Mouse (Mus musculus) hindbrain, postnatal 0 days (tissue): ENCODE measurements around the gene Luzp1. TPM values are rescaled to one million over a fixed set of nuclear protein-coding genes. Genes with fewer than 3 reads are reported as not detected.

Source experiments
- ATAC-seq: fragments of 200-750 bp; cut with Nextera tagmentation; 2 replicates; pipeline ENCODE4 v1.8.0; 2017; ENCODE audit warnings: mild to moderate bottlenecking, moderate TSS enrichment, moderate library complexity
- DNase-seq: peaks from one replicate; pipeline ENCODE4 v3.0.0-alpha.2; 2015; ENCODE audit warnings: low spot score
- H3K27ac ChIP-seq: fragments of 300-500 bp; sonication (generic); 2 replicates; pipeline ENCODE4 v1.5.1; 2014; ENCODE audit warnings: mild to moderate bottlenecking
- H3K27me3 ChIP-seq: fragments of 300-500 bp; sonication (generic); 2 replicates; pipeline ENCODE4 v1.6.1; 2014; ENCODE audit warnings: low read length, mixed read lengths; ENCODE audit not compliant: insufficient read depth
- H3K36me3 ChIP-seq: fragments of 300-500 bp; sonication (generic); 2 replicates; pipeline ENCODE4 v1.6.1; 2014; ENCODE audit warnings: low read length, mixed read lengths; ENCODE audit not compliant: insufficient read depth
- H3K4me1 ChIP-seq: fragments of 300-500 bp; sonication (generic); 2 replicates; pipeline ENCODE4 v1.6.1; 2014; ENCODE audit warnings: antibody characterized with exemption, low read length, mixed read lengths; ENCODE audit not compliant: insufficient read depth
- H3K4me2 ChIP-seq: fragments of 300-500 bp; sonication (generic); 2 replicates; pipeline ENCODE4 v1.6.1; 2014; ENCODE audit warnings: low read depth, mild to moderate bottlenecking, low read length, moderate library complexity, mixed read lengths
- H3K4me3 ChIP-seq: fragments of 300-500 bp; sonication (generic); 2 replicates; pipeline ENCODE4 v1.5.1; 2014; ENCODE audit warnings: low read length
- H3K9ac ChIP-seq: fragments of 300-500 bp; sonication (generic); replicated peaks from 2 replicates; pipeline ENCODE4 v1.6.1; 2014; ENCODE audit warnings: mild to moderate bottlenecking, low read length, moderate library complexity, mixed read lengths
- H3K9me3 ChIP-seq: fragments of 300-500 bp; sonication (generic); 2 replicates; pipeline ENCODE4 v1.6.1; 2016; ENCODE audit warnings: low read length, mixed read lengths
- CTCF ChIP-seq: IDR thresholded peaks from 2 replicates; pipeline ENCODE4 v1.5.1; 2016; ENCODE audit warnings: antibody characterized with exemption, control low read depth, low read depth
- WGBS: fragments of 180-500 bp; shearing (Covaris S2); extraction: QIAGEN DNeasy Blood & Tissue Kit; methylation state at CpG from one replicate; pipeline ENCODE4 v1.1.7; 2014; 5-methylcytosine and 5-hydroxymethylcytosine counted together
- polyA plus RNA-seq: library from polyadenylated mRNA; unstranded; fragments of >200 nt; fragmentation: Nextera tagmentation; extraction: Ambion mirVana; gene quantifications from 2 replicates; pipeline ENCODE4 v1.2.1, GENCODE M21; 2015
- total RNA-seq: library from RNA; depleted of rRNA; stranded (reverse); fragments of >200 nt; gene quantifications from 2 replicates; pipeline ENCODE4 v1.2.3, GENCODE M21; 2014

Gene Luzp1
- total and polyA plus RNA-seq, 2 experiments from 2014 or later: 18.3 to 76.4 TPM

- DNase-seq: no peak
- Histone ChIP-seq H3K4me1 (no peaks in the 10 kb centered on the region; the same call in none of the 2 replicates), H3K4me2 (no peak overlapping the region), H3K36me3 (peaks cover 5% of the 10 kb centered on the region; the same call in 1 of the 2 replicates), H3K9ac (no peak overlapping the region), H3K27me3 (no peaks in the 10 kb centered on the region), H3K4me3 (no peak overlapping the region), H3K9me3 (no peaks in the 10 kb centered on the region), H3K27ac (no peak overlapping the region)
- WGBS: 91% methylated on average over 4 of the region's 4 CpGs
- ATAC-seq: no peak
- TF ChIP-seq CTCF: no peak
Observed at GRCm38 (mm10) chr4:136588003-136588402, 118.4 kb downstream of the Luzp1 start.

- no peaks in the 10 kb centered on the region for H3K27me3 ChIP-seq
- H3K9ac ChIP-seq: no peak overlapping the region
- no peak overlapping the region for H3K4me2 ChIP-seq
- H3K27ac ChIP-seq: no peak overlapping the region
- H3K9me3 ChIP-seq: no peaks in the 10 kb centered on the region
- TF ChIP-seq CTCF: no peak
- 65% methylated on average over 4 of the region's 4 CpGs for WGBS
- DNase-seq (no peak), ATAC-seq (no peak)
- no peak overlapping the region for H3K4me3 ChIP-seq
- peaks cover 5% of the 10 kb centered on the region; the same call in 1 of the 2 replicates for H3K36me3 ChIP-seq
- no peaks in the 10 kb centered on the region; the same call in 1 of the 2 replicates for H3K4me1 ChIP-seq
Observed at GRCm38 (mm10) chr4:136592111-136592510, 122.5 kb downstream of the Luzp1 start.

- Histone ChIP-seq H3K4me2 (no peak overlapping the region), H3K9ac (no peak overlapping the region), H3K27ac (no peak overlapping the region), H3K27me3 (no peaks in the 10 kb centered on the region), H3K4me1 (no peaks in the 10 kb centered on the region), H3K4me3 (no peak overlapping the region), H3K9me3 (no peaks in the 10 kb centered on the region), H3K36me3 (peaks cover 5% of the 10 kb centered on the region; the same call in 1 of the 2 replicates)
- WGBS: 84% methylated on average over 2 of the region's 2 CpGs
- ATAC-seq: no peak
- TF ChIP-seq CTCF: no peak
- DNase-seq: no peak
Observed at GRCm38 (mm10) chr4:136594006-136594405, 124.4 kb downstream of the Luzp1 start.

- Histone ChIP-seq H3K27ac (no peak overlapping the region), H3K9me3 (no peaks in the 10 kb centered on the region), H3K36me3 (peaks cover 2% of the 10 kb centered on the region; the same call in 1 of the 2 replicates), H3K4me1 (no peaks in the 10 kb centered on the region), H3K9ac (no peak overlapping the region), H3K4me2 (no peak overlapping the region), H3K4me3 (no peak overlapping the region), H3K27me3 (no peaks in the 10 kb centered on the region)
- no peak for TF ChIP-seq CTCF
- DNase-seq: no peak
- WGBS: 70% methylated on average over 6 of the region's 6 CpGs
- ATAC-seq: no peak
Observed at GRCm38 (mm10) chr4:136595221-136595620, 125.7 kb downstream of the Luzp1 start.

- H3K9ac ChIP-seq: no peak overlapping the region
- no peak overlapping the region for H3K4me2 ChIP-seq
- H3K27me3 ChIP-seq: no peaks in the 10 kb centered on the region
- TF ChIP-seq CTCF: no peak
- no peaks in the 10 kb centered on the region for H3K36me3 ChIP-seq
- H3K27ac ChIP-seq: no peak overlapping the region
- no peaks in the 10 kb centered on the region for H3K9me3 ChIP-seq
- H3K4me3 ChIP-seq: no peak overlapping the region
- no peak for ATAC-seq
- no peak for DNase-seq
- H3K4me1 ChIP-seq: peaks cover 3% of the 10 kb centered on the region; the same call in 1 of the 2 replicates
- WGBS: 92% methylated on average over 7 of the region's 7 CpGs
Observed at GRCm38 (mm10) chr4:136598268-136598876, 128.8 kb downstream of the Luzp1 start.

GRCm38 (mm10) chr4:136599869-136600268, 130.3 kb downstream of the Luzp1 start:
- 96% methylated on average over 3 of the region's 3 CpGs for WGBS
- H3K4me2 ChIP-seq: peak overlapping the region; percentile 59; the same call in 1 of the 2 replicates
- H3K9ac ChIP-seq: no peak overlapping the region
- no peak for ATAC-seq
- no peak overlapping the region for H3K27ac ChIP-seq
- no peaks in the 10 kb centered on the region for H3K9me3 ChIP-seq
- no peak overlapping the region for H3K4me3 ChIP-seq
- peak; percentile 27 for TF ChIP-seq CTCF
- no peaks in the 10 kb centered on the region for H3K36me3 ChIP-seq
- H3K4me1 ChIP-seq: peaks cover 3% of the 10 kb centered on the region; the same call in 1 of the 2 replicates
- H3K27me3 ChIP-seq: no peaks in the 10 kb centered on the region
- DNase-seq: no peak

- H3K27me3 ChIP-seq: no peaks in the 10 kb centered on the region
- H3K27ac ChIP-seq: no peak overlapping the region
- no peaks in the 10 kb centered on the region for H3K9me3 ChIP-seq
- peak overlapping the region; percentile 59 for H3K4me2 ChIP-seq
- ATAC-seq (no peak), DNase-seq (no peak)
- no peak overlapping the region for H3K9ac ChIP-seq
- TF ChIP-seq CTCF: no peak
- H3K4me1 ChIP-seq: peaks cover 3% of the 10 kb centered on the region; the same call in 1 of the 2 replicates
- H3K4me3 ChIP-seq: peak overlapping the region; percentile 92
- H3K36me3 ChIP-seq: no peaks in the 10 kb centered on the region
- WGBS: 80% methylated on average over 2 of the region's 2 CpGs
Observed at GRCm38 (mm10) chr4:136600536-136600935, 131.0 kb downstream of the Luzp1 start.
